Mouse (Mus musculus): Measurements from ENCODE around the gene Hist1h1a.
"Not testable (repeated sequence)": the region's sequence is repeated elsewhere in the genome, so short reads cannot be mapped to it uniquely, and the experiment has no call there.

The Hist1h1a gene

GRCm38 (mm10) chr13:23763586-23764323, at the start of gene Hist1h1a:
Hist1h1a (plus strand) TSS chr13:23763666.
- DNase-seq: peak; percentile 81 to 86

- DNase-seq: no peak
Measured at GRCm38 (mm10) chr13:23716261-23717042, 47.0 kb upstream of the Hist1h1a start.

DNA sequence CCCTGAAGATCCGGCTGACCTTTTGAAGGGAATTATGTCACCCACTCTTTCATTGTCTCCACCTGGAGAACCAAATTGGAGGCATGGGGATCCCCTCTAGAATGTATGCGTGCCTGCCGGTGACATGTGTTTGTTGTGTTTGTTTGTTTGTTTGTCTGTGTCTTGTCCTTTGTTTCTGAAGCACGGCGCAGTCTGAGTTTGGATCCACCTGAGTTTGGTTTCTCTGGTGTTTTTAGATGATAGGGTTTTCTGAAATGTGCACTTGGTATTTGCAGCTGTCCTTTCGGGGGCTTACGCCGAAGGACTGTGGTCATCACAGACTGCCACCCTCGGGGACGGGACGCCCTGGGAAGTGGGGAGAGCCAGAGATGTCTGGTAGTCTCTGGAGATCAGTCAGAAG, 46.3 kb upstream of the Hist1h1a start:
- DNase-seq: no peak

- not testable (repeated sequence) for DNase-seq
Measured at GRCm38 (mm10) chr13:23717593-23718245, 45.7 kb upstream of the Hist1h1a start.

DNA sequence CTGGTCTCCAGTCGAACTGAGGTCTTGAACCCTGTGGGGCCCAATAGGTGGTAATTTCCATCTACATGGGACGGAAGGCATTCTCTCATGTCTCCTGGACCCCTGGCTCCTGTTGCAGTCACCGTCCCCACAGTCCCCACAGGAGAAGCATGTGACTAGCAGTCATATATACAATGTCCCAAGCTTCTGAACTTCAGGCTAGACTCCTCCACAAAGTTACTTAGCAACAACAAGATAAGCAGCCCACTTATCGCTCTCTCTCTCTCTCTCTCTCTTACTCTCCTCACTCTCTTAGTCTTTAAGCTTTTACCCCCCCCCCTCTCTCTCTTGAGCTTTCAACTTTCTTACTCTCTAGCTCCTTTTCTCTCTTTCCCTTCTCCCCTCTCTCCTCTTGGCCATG, 39.2 kb upstream of the Hist1h1a start:
- no peak for DNase-seq

GRCm38 (mm10) chr13:23725213-23725612, 38.3 kb upstream of the Hist1h1a start:
- no peak for DNase-seq

DNA sequence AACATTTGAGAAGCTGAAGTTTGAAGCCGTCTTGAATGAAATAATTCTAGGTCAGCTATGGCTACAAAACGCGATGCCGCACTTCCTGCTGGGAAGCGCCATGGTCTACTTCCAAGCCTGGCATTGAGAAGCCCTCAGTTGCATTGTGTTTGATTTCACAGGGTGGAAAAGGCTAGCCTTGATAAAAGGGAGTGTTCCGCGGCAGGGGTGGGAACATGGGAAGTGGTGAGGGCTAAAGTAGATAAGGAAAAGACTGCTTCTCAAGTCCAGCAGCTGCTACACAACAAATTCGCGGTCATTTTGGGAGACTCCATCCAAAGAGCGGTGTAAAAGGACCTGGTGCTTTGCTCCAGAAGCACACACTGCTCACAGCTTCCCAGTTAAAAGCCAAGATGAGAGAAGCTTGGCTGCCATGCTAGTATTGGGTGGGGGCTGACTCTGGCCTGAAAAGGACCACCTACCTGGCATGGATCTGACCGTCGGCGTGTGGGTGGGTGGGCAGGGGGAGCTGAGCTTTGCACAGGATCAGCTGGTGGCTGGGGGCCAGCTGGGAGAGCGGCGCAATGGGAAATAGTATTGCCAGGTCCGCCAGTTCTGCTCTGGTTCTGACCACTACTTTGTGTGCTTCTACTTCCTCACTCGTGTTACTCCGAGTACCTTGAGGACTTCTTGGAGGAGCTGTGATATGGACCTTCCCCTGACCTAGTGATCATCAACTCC, 34.8 kb upstream of the Hist1h1a start:
- no peak for DNase-seq

DNA sequence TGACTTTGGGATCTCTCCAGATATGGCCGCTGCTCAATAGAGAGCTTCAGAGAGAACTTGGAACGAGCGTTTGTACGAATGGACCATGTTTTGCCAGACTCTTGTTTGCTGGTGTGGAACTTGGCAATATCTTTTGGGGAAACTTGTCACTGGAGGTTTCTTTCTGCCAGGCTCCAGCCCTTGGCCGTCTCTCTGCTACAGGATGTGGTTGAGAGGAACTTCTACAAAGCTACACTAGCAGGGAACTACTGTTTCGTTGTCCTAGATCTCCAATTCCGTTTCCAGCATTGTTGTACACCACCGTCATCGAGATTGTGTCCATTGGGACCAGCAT, 34.3 kb upstream of the Hist1h1a start:
- DNase-seq: peak in 1 of 2 experiments; percentile 33

DNA sequence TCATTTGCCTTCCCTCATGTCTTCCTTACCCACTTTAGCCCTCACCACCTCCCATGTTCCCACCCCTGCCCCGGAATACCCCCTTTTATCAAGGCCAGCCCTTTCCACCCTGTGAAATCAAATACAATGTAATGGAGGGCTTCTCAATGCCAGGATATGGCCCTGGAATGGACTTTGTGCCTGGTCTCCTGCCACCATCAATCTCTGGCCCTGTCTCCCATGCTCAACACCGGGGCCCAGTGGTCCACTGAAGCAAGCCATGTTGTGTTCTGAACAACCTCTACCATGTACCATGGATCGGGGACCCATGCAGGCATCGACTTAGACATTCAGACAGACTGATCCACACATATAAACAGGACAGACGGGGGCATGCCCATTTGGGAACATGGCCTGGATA, 33.8 kb upstream of the Hist1h1a start:
- DNase-seq: no peak

DNA sequence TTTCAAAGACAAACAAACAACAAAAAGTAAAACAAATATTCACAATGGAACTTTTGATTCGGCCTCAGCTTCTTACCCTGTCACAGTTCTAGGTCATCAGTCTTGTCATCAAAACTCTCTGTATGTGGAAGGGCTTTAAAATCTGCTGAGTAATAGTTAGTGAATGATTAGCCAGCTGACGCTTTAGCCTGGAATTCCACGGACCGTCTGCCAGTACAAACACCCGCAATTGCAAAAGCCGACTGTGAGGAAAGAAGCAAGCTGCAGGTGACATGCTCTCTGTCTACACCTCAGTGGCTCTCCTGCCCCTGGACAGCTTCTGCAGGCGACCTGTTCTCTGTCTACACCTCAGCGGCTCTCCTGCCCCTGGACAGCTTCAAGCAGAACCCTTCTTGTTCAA, 33.0 kb upstream of the Hist1h1a start:
- DNase-seq: no peak

DNA sequence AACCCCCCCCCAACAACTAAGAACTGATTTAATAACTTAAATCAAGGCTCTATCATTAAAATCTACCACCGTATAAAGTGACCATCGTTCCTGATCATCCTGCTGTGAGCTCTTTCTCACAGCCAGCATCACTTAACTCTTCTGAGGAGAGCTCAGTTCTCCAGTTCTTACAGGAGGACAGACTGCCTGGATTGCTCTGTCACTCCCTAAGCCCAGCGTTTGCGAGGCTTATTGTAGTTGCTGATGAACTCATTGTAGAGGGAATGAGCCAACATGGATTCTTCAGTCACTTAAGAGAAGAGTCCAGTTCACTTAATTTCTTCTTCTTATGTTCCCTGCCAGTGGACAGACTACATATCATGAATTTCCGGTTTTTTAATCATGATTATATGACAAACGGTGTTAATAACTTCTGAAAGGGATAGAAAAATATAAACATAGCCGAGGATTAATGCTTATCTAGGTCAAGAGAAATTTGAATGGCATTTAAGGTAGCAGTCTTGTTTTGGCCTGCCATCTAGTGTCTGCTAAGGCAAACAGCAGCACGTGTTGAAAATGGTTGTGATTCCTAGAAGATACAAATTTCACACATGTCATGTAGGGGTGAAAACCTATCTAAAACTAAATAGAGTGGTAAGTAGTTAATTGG, 31.2 kb upstream of the Hist1h1a start:
- no peak for DNase-seq

DNA sequence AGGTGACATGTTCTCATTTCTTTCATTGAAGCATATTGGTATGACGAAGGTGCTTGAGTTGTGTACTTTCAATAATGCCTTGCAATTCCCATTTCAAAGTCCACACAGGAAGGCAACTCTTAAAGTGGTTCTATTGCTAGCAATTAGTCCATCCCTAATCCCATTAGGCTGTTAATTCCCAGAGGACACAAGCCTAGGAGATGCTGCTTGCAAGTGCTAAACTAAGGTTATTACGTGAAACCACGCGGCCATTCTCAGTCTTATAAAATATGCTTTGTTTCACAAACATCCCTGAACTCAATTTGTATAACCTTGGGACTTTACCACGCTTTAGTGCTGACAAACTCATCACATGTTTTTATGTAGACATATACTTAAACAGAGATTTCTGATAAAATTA, 26.4 kb upstream of the Hist1h1a start:
- DNase-seq: no peak

GRCm38 (mm10) chr13:23738041-23738440, 25.4 kb upstream of the Hist1h1a start:
- peak in 1 of 2 experiments; percentile 22 for DNase-seq

DNA sequence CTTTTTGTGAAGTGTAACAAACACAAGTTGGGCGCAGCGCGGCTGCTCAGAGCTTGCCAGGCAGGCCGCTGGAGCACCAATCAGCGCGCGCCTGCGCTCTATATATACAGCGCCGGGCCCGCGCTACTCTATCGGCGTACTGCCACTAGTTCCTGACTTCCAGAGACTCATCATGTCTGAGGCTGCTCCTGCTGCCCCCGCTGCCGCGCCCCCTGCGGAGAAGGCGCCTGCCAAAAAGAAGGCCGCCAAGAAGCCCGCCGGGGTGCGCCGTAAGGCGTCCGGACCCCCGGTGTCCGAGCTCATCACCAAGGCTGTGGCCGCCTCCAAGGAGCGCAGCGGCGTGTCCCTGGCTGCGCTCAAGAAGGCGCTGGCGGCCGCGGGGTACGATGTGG, 24.8 kb upstream of the Hist1h1a start, which contains the start of gene Hist1h1c:
Hist1h1c (plus strand) TSS at position 132 of the 392 bp plus-strand sequence.
- DNase-seq: peak; percentile 88 to 94

GRCm38 (mm10) chr13:23739069-23739921, 24.2 kb upstream of the Hist1h1a start:
- DNase-seq: peak; percentile 88 to 96

DNA sequence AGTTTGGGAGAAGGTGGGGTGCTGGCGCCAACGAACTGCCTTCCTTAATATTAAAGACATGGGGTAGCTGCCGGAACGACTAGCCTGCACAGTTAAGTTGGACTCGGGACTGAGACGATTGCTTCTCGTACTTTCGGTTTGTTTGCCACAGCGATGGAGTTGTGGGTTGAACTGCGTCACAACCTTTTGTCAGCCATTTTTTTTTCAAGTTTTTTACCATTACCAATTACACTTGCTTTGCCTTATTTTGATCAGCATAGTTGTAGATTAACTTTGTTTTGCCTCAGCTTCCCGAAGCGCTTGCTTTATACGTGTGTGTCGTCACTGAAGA, 23.6 kb upstream of the Hist1h1a start:
- no peak for DNase-seq

DNA sequence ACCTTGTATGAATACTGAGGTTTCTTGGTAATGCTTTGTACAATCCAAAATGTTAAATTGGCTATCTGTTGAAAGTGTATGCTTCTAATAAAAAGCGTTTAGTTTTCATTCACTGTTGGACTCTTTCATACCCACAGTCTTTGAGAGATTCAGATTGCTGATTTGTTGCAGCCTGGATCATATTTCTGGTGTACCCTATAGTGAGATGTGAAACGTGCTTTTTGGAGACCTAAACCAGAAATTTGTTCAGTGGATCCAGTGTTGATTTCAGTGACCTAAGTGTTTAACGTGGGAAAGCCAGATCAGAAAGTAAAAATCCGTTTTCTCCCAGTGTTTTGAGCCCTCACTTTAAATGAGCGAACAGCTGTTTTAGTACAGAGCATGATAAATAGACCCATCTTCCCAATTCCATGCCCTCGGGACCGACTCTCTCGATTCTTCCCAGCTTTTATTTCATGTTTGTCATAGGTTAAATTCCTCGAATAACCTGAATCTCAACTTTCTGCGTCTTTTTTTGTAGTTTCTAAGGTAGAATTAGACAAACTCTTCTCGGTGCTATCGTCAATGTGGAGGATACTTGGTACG, 23.1 kb upstream of the Hist1h1a start:
- no peak for DNase-seq

- no peak for DNase-seq
Measured at GRCm38 (mm10) chr13:23740910-23741309, 22.6 kb upstream of the Hist1h1a start.

DNA sequence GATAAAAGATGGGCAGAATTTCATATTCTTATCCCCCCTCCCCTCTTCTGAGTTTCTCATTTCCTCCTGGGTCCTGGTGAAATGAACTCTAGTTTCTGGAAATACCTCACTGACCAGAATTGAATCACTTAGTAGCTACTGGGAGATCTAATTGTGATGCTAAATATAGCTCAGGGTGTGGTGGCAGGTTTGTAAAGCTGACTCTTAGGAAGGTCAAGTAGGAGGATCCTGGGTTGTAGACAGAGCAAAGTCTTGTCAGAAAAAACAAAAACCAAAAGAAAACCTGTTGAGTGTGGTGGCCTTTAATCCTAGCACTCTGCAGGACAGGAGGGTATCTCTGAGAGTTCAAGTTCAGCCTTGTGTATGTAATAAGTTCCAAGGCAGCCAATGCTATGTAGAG, 21.5 kb upstream of the Hist1h1a start:
- no peak for DNase-seq

- no peak for DNase-seq
Measured at GRCm38 (mm10) chr13:23743215-23743614, 20.3 kb upstream of the Hist1h1a start.

DNA sequence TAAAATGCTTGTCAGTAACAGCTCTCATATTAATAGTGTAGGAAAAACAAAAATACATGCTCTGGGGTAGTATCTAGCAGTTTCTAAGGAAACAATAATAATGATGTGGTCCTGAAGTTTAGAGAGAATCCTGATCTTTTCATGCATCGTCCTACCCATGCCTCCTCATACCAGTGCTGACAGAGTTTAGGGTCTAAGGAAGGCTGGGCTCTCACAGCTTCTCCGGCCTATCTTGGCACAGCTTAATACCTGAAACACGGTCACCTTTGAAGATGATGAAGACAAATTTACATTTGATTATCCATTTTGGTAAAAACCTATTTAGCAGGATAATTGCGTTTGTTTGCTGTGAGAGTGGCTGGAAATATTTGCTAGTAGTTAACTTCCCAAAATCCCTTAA, 19.5 kb upstream of the Hist1h1a start:
- DNase-seq: no peak
